ENCODE assay signal across 11 mouse cellular contexts in the genomic region with DNA sequence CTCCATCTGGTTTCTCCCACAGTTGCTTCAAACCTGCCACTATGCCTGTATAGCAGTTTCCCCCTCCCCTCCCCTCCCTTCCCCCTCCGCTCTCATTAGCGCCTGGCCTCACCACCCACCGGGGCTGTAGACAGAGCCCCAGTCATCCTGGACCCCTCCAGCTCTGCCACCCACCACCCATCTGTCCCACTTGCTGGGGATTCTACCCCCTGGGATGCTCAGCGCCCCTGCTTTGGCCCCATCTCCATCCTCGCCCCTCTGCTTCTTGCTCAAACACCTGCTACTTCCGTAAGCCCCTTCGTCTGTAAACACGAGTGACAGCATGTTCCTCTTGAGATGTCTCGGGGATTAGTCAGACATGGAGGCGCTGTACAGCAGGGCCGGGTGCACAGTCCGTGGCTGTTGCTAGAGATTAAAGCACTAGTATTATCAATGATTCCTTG.
A peak's percentile ranks its signal among the peaks of the same experiment; 100 is the strongest.
DNase-seq lines count a peak whose midpoint lies in the region; ATAC-seq lines count a peak whose summit lies in the region.
"Had no signal": no experiment of that assay in that cellular context is flagged by ENCODE, and none has a peak within 500 bp of the region (broad histone marks: within the 10 kb centered on the region; RNA-seq: fewer than 3 reads in every experiment).

No protein-coding gene starts in this region.

- WGBS in heart, embryonic 10.5 days: 19% methylated on average over 12 of the region's 12 CpGs
- WGBS in embryonic facial prominence, embryonic 14.5 days: 26% methylated on average over 12 of the region's 12 CpGs
- WGBS in hindbrain, embryonic 15.5 days: 10% methylated on average over 12 of the region's 12 CpGs
- WGBS in midbrain, embryonic 16.5 days: 6% methylated on average over 12 of the region's 12 CpGs

- 0 out of 2 replicates have a peak, but pooled peaks have one; percentile 65 for ATAC-seq in embryonic facial prominence, embryonic 14.5 days (ENCODE audit: low read depth)
- ATAC-seq in hindbrain, embryonic 15.5 days (ENCODE audit: low FRiP score, low read depth): peak; percentile 53; the same call in 1 of the 2 replicates
- peak; percentile 49; the same call in 1 of the 2 replicates for ATAC-seq in midbrain, embryonic 16.5 days

- H3K9me3 ChIP-seq in heart, embryonic 10.5 days: no peaks in the 10 kb centered on the region
- no peaks in the 10 kb centered on the region for H3K9me3 ChIP-seq in embryonic facial prominence, embryonic 14.5 days (ENCODE audit: control insufficient read depth, low read length)
- H3K9me3 ChIP-seq in hindbrain, embryonic 15.5 days: no peaks in the 10 kb centered on the region
- no peaks in the 10 kb centered on the region for H3K9me3 ChIP-seq in midbrain, embryonic 16.5 days (replicated peaks; ENCODE audit: control insufficient read depth, low read length, poor library complexity, severe bottlenecking)

- no peak overlapping the region for H3K4me3 ChIP-seq in heart, embryonic 10.5 days
- H3K4me3 ChIP-seq in embryonic facial prominence, embryonic 14.5 days (ENCODE audit: low read depth, low read length): no peak overlapping the region
- H3K4me3 ChIP-seq in hindbrain, embryonic 15.5 days: no peak overlapping the region
- H3K4me3 ChIP-seq in midbrain, embryonic 16.5 days (ENCODE audit: low read depth, low read length): no peak overlapping the region

- H3K4me2 ChIP-seq in embryonic facial prominence, embryonic 14.5 days (ENCODE audit: low read depth, low read length): no peak overlapping the region
- H3K4me2 ChIP-seq in hindbrain, embryonic 15.5 days: no peak overlapping the region
- 0 out of 2 replicates have a peak overlapping the region, but pooled peaks have one; percentile 1 for H3K4me2 ChIP-seq in midbrain, embryonic 16.5 days (ENCODE audit: low read length)

- H3K9ac ChIP-seq in embryonic facial prominence, embryonic 14.5 days (ENCODE audit: low read depth, low read length): no peak overlapping the region
- no peak overlapping the region for H3K9ac ChIP-seq in hindbrain, embryonic 15.5 days
- H3K9ac ChIP-seq in midbrain, embryonic 16.5 days (ENCODE audit: low read depth, low read length): peak overlapping the region; percentile 39

- peak overlapping the region; percentile 68 for H3K27ac ChIP-seq in heart, embryonic 10.5 days
- no peak overlapping the region for H3K27ac ChIP-seq in embryonic facial prominence, embryonic 14.5 days (replicated peaks; ENCODE audit: low read depth, low read length)
- peak overlapping the region; percentile 69 for H3K27ac ChIP-seq in hindbrain, embryonic 15.5 days (replicated peaks)
- peak overlapping the region; percentile 82 for H3K27ac ChIP-seq in midbrain, embryonic 16.5 days (ENCODE audit: low read length)

- H3K27me3 ChIP-seq in heart, embryonic 10.5 days (ENCODE audit: insufficient read depth, poor library complexity, severe bottlenecking): 0 out of 2 replicates have a peak, but pooled peaks cover 6% of the 10 kb centered on the region
- H3K27me3 ChIP-seq in embryonic facial prominence, embryonic 14.5 days (replicated peaks; ENCODE audit: control insufficient read depth, insufficient read depth, low read length): no peaks in the 10 kb centered on the region
- no peaks in the 10 kb centered on the region for H3K27me3 ChIP-seq in hindbrain, embryonic 15.5 days
- H3K27me3 ChIP-seq in midbrain, embryonic 16.5 days (ENCODE audit: control insufficient read depth, insufficient read depth, low read depth, low read length): no peaks in the 10 kb centered on the region

- H3K4me1 ChIP-seq in heart, embryonic 10.5 days: peaks cover 34% of the 10 kb centered on the region
- H3K4me1 ChIP-seq in embryonic facial prominence, embryonic 14.5 days (ENCODE audit: control insufficient read depth, insufficient read depth, low read length): peaks cover 10% of the 10 kb centered on the region; the same call in 1 of the 2 replicates
- peaks cover 21% of the 10 kb centered on the region for H3K4me1 ChIP-seq in hindbrain, embryonic 15.5 days (replicated peaks)
- peaks cover 24% of the 10 kb centered on the region for H3K4me1 ChIP-seq in midbrain, embryonic 16.5 days (ENCODE audit: control insufficient read depth, insufficient read depth, low read length)

- DNase-seq in heart, embryonic 10.5 days (ENCODE audit: low spot score): no peak
- no peak for DNase-seq in heart, adult 11 months
- no peak for DNase-seq in embryonic facial prominence, embryonic 14.5 days (ENCODE audit: low spot score)
- DNase-seq in adipocyte (ENCODE audit: low spot score): no peak
- no peak for DNase-seq in kidney, adult 11 months
- DNase-seq in spleen, adult 18-20 months: no peak
- DNase-seq: cerebellum, adult 2 months; gastrocnemius, postnatal 25 days; thymus, postnatal 25 days had no signal

- no peaks in the 10 kb centered on the region for H3K36me3 ChIP-seq in heart, embryonic 10.5 days
- no peaks in the 10 kb centered on the region for H3K36me3 ChIP-seq in embryonic facial prominence, embryonic 14.5 days (ENCODE audit: control insufficient read depth, insufficient read depth, low read length)
- H3K36me3 ChIP-seq in hindbrain, embryonic 15.5 days: no peaks in the 10 kb centered on the region
- H3K36me3 ChIP-seq in midbrain, embryonic 16.5 days (ENCODE audit: control insufficient read depth, insufficient read depth, low read length): no peaks in the 10 kb centered on the region
